ENCODE assay signal across 8 mouse cellular contexts in genomic region chr7:13034148-13034977, GRCm38 (mm10). TPM values are rescaled to one million over a fixed set of nuclear protein-coding genes. Genes with fewer than 3 reads are reported as not detected.
A peak's percentile ranks its signal among the peaks of the same experiment; 100 is the strongest.
DNase-seq lines count a peak whose midpoint lies in the region; ATAC-seq and TF ChIP-seq lines count a peak whose summit lies in the region.

TSS of gene Chmp2a (minus strand) at chr7:13034807.

- TF ChIP-seq CTCF in gastrocnemius, adult 2 months (IDR thresholded peaks at IDR 0.05), result no peak
- TF ChIP-seq CTCF in hindbrain, postnatal 0 days (IDR thresholded peaks at IDR 0.05; ENCODE audit: low read depth), result no peak
- no peak for TF ChIP-seq CTCF in left cerebral cortex, adult 2 months (IDR thresholded peaks at IDR 0.05)

- peak; percentile 85 for ATAC-seq in hindbrain, postnatal 0 days
- ATAC-seq in megakaryocyte, adult 5-6 weeks (ENCODE audit: poor library complexity, severe bottlenecking), result peak; percentile 63

- no peaks in the 10 kb centered on the region for H3K27me3 ChIP-seq in hindbrain, postnatal 0 days (ENCODE audit: insufficient read depth, low read length)

- peak within 1 kb of the TSS; percentile 98 for H3K27ac ChIP-seq in gastrocnemius, adult 2 months
- peak within 1 kb of the TSS; percentile 96 for H3K27ac ChIP-seq in hindbrain, postnatal 0 days
- H3K27ac ChIP-seq in left cerebral cortex, adult 2 months, result peak within 1 kb of the TSS; percentile 83

- intact Hi-C loops in gastrocnemius, adult 2 months (cut with DNase I), result no loop called here
- intact Hi-C loops in left cerebral cortex, adult 2 months (cut with DNase I), result loop anchor here (1.0 kb wide), 1 partner anchor 10 kb away; no protein-coding TSS in a partner anchor

- H3K9me3 ChIP-seq in hindbrain, postnatal 0 days (ENCODE audit: low read length), result no peaks in the 10 kb centered on the region

- H3K4me1 ChIP-seq in hindbrain, postnatal 0 days (ENCODE audit: insufficient read depth, low read length), result peaks cover 9% of the 10 kb centered on the region; the same call in 1 of the 2 replicates

- H3K9ac ChIP-seq in hindbrain, postnatal 0 days (replicated peaks; ENCODE audit: low read length), result peak within 1 kb of the TSS; percentile 73

- WGBS in hindbrain, postnatal 0 days, result 0% methylated on average over 45 of the region's 45 CpGs

- DNase-seq in T-cell, adult 2 months (ENCODE audit: low spot score), result peak; percentile 96
- peak; percentile 97 for DNase-seq in cerebellum, postnatal 4 days (ENCODE audit: low spot score in 2 of 2)
- DNase-seq in gastrocnemius, adult 2 months, result peak; percentile 97
- DNase-seq in hindbrain, postnatal 0 days (ENCODE audit: low spot score), result peak; percentile 99
- DNase-seq in left cerebral cortex, adult 2 months (ENCODE audit: extremely low spot score in 1 of 2, low spot score in 2 of 2), result peak; percentile 98
- DNase-seq in right cerebral cortex, adult 2 months (ENCODE audit: low spot score in 2 of 2), result peak; percentile 97 to 99
- peak; percentile 98 for DNase-seq in urinary bladder, postnatal 14 days (ENCODE audit: low spot score)

- peak within 1 kb of the TSS; percentile 92 for H3K4me2 ChIP-seq in hindbrain, postnatal 0 days (ENCODE audit: low read depth, low read length)

- peaks cover 46% of the 10 kb centered on the region for H3K36me3 ChIP-seq in hindbrain, postnatal 0 days (ENCODE audit: insufficient read depth, low read length)

- peak within 1 kb of the TSS; percentile 83 for H3K4me3 ChIP-seq in gastrocnemius, adult 2 months
- H3K4me3 ChIP-seq in hindbrain, postnatal 0 days (ENCODE audit: low read length), result peak within 1 kb of the TSS; percentile 53
- peak within 1 kb of the TSS; percentile 50 for H3K4me3 ChIP-seq in left cerebral cortex, adult 2 months

RNA-seq across cellular contexts. Expression of gene Chmp2a, which starts in this region (rescaled TPM):
- 100 to 1,000 TPM in 1 of 2 experiments, 10 to 100 TPM in 1; 76.2 to 106 TPM for total RNA-seq in gastrocnemius, adult 2 months (2021)
- total RNA-seq in hindbrain, postnatal 0 days (2014; rRNA removed), result 59.7 and 68.0 TPM in 2 replicates
- 188 and 202 TPM in 2 replicates for polyA plus RNA-seq in hindbrain, postnatal 0 days (2015; fragmentation: Nextera tagmentation; extraction: Ambion mirVana)
- 100 to 1,000 TPM; 134 to 150 TPM for total RNA-seq in left cerebral cortex, adult 2 months (2021)
- 239 and 269 TPM in 2 replicates for total RNA-seq in megakaryocyte, adult 5-6 weeks (2015)
- total RNA-seq in megakaryocyte, adult 5-6 weeks (2017), result 272 and 348 TPM in 2 replicates

Comparison
In these comparisons a context has a peak if more than half of its experiments do, and no peak if none do; other contexts are left out.
1. Peak in every context shown above with its lines: DNase-seq, ATAC-seq, H3K4me3 ChIP-seq and H3K27ac ChIP-seq.